Mouse (Mus musculus) bone marrow, adult 2 months (tissue): Measurements from ENCODE around the gene Zfp454. TPM values are rescaled to one million over a fixed set of nuclear protein-coding genes. Genes with fewer than 3 reads are reported as not detected.

Experiments
- H3K27ac ChIP-seq: fragments of 200-500 bp; 2 replicates; pipeline ENCODE4 v1.5.1; 2012; ENCODE audit warnings: low read depth, mild to moderate bottlenecking, control low read depth, inconsistent platforms, low read length; ENCODE audit not compliant: control insufficient read depth, poor library complexity, insufficient read depth
- H3K4me1 ChIP-seq: fragments of 200-500 bp; 2 replicates; pipeline ENCODE4 v1.6.1; 2011; ENCODE audit warnings: low read length; ENCODE audit not compliant: control insufficient read depth, insufficient read depth
- H3K4me3 ChIP-seq: fragments of 200-500 bp; replicated peaks from 2 replicates; pipeline ENCODE3; 2011; ENCODE audit warnings: mild to moderate bottlenecking, low read depth, low read length, control low read depth; ENCODE audit not compliant: control insufficient read depth
- CTCF ChIP-seq: fragments of 200-500 bp; IDR thresholded peaks from 2 replicates; pipeline ENCODE4 v1.5.1; 2011; ENCODE audit warnings: low read length, control low read depth; ENCODE audit not compliant: control insufficient read depth, insufficient read depth
- POLR2A ChIP-seq: fragments of 200-500 bp; IDR thresholded peaks from 2 replicates; pipeline ENCODE4 v1.6.1; 2011; ENCODE audit warnings: low read depth, mild to moderate bottlenecking, control low read depth, low read length, borderline replicate concordance; ENCODE audit not compliant: control insufficient read depth
- WGBS: fragments of 180-500 bp; shearing (Covaris S2); methylation state at CpG from one replicate; pipeline ENCODE4 v1.1.7; 2018; 5-methylcytosine and 5-hydroxymethylcytosine counted together
- polyA plus RNA-seq: library from polyadenylated mRNA; stranded (reverse); fragments of >200 nt; gene quantifications from 2 replicates; pipeline ENCODE4 v1.2.4, GENCODE M21; 2011; ENCODE audit warnings: low replicate concordance; ENCODE audit not compliant: missing spikeins, insufficient read depth, insufficient read length

Gene Zfp454
- polyA plus RNA-seq, 1 experiment: not detected

DNA sequence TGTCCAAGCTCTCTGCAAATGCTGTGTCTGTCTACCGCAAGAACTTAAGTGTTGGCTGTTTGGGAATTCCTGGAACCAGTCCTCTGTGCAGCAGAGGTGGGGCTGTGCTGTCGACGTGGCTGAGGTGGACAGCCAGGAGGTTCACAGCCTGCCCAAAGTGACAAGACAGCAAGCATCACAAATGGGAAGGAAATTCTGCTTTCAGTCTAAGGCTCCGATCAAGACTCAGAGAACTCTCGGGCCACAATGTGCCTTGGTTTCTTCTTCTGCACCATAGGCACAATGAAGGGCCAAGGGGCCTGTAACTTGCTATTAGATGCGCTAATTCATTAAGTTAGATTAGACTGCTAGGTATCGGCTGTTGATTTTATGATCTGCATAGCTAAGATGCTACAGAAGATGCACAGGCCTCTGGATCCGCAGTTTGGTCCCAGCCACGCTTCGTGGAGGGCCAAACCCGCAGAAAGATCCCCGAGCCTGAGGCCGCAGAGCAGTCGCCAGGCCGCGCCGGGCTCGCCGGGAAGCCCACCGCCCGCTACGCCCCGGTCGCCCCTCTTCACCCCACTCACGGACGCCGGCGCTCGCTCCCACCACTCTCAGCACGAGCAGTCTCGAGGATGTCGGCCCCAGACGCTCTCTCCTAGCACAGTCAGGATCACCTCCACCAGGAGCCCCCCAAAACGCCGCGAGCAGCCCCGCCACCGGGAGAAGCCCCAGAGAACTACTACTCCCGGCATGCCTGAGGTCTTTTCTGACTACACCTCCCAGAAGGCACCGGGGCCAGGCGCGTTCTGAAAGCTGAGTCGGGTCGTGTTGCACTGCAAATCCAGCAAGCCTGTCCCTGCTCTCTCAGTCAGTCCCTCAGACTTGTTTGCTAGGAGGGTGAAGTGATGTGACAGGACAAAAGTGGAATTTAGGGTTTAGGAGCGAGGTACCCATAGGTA, 60.2 kb downstream of the Zfp454 start, which contains the start of gene Zfp354c:
TSS of gene Zfp354c (minus strand) at position 715 of the 944 bp plus-strand sequence.
- TF ChIP-seq CTCF: no peak
- TF ChIP-seq POLR2A: no peak
- Histone ChIP-seq H3K4me3 (peak within 1 kb of the TSS; percentile 93), H3K4me1 (peaks cover 1% of the 10 kb centered on the region; the same call in 1 of the 2 replicates), H3K27ac (no peak within 1 kb of the TSS)
- WGBS: 2% methylated on average over 45 of the region's 45 CpGs

DNA sequence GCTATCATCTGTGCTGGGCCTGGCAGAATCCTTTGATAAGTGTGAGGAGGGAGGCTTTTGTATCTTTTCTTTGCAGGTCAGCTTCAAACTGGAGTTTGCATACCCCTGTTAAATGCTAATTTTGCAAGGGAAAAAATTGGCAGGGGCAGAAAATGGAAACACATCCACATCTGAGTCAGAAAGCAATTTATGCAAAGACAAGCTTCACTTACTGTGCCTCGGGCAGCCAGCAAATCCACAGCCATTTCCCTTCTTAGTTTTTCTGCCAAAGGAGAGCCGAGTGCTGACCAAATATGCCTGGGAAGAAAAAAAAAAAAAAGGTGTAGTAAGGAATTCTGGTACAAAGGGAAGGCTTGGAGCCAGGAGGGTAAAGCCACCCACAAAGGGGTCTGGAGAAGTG, 61.2 kb downstream of the Zfp454 start:
- 63% methylated on average over 2 of the region's 2 CpGs for WGBS
- Histone ChIP-seq H3K4me3 (no peak overlapping the region), H3K4me1 (peaks cover 1% of the 10 kb centered on the region; the same call in 1 of the 2 replicates), H3K27ac (no peak overlapping the region)
- TF ChIP-seq POLR2A (no peak), CTCF (no peak)

Other genes starting within 250 kb of the Zfp454 start
- 0.61 and 0.65 TPM in 2 replicates for gene Zfp354c, start 59.9 kb downstream of the Zfp454 start, polyA plus RNA-seq
- not detected in 2 replicates for gene Zfp879, start 46.1 kb downstream of the Zfp454 start, polyA plus RNA-seq
- gene Grm6, start 37.0 kb downstream of the Zfp454 start, polyA plus RNA-seq: 0.59 TPM in 1 of 2 replicates, not detected in the other
- 0.55 and 0.70 TPM in 2 replicates for gene Zfp2, start 28.5 kb upstream of the Zfp454 start, polyA plus RNA-seq
- not detected in 2 replicates for gene Zfp354b, start 44.0 kb upstream of the Zfp454 start, polyA plus RNA-seq
- not detected in 2 replicates for gene 4933414I15Rik, start 56.1 kb upstream of the Zfp454 start, polyA plus RNA-seq
- gene Prop1, start 66.1 kb upstream of the Zfp454 start, polyA plus RNA-seq: not detected in 2 replicates
- gene Olfr1378, start 78.9 kb upstream of the Zfp454 start, polyA plus RNA-seq: not detected in 2 replicates
- not detected in 2 replicates for gene Olfr1377, start 94.3 kb upstream of the Zfp454 start, polyA plus RNA-seq
- not detected in 2 replicates for gene Olfr51, start 115.9 kb upstream of the Zfp454 start, polyA plus RNA-seq
- not detected in 2 replicates for gene Olfr54, start 126.6 kb upstream of the Zfp454 start, polyA plus RNA-seq
- not detected in 2 replicates for gene Olfr1375, start 160.5 kb upstream of the Zfp454 start, polyA plus RNA-seq
- gene Zfp354a, start 171.6 kb upstream of the Zfp454 start, polyA plus RNA-seq: 0.45 and 0.80 TPM in 2 replicates